Mouse (Mus musculus): ENCODE data around the gene Btbd35f22. TPM values are rescaled to one million over a fixed set of nuclear protein-coding genes. Genes with fewer than 3 reads are reported as not detected.
"Not testable (repeated sequence)": the region's sequence is repeated elsewhere in the genome, so short reads cannot be mapped to it uniquely, and the experiment has no call there.

Gene Btbd35f22
- polyA plus RNA-seq (2015; fragmentation: Nextera tagmentation; extraction: Ambion mirVana), result not detected in 2 replicates

- H3K36me3 ChIP-seq; H3K4me2 ChIP-seq (replicated peaks); ATAC-seq (ENCODE audit: insufficient number of reproducible peaks, low FRiP score, low TSS enrichment, low read depth); H3K4me3 ChIP-seq (replicated peaks); H3K4me1 ChIP-seq; H3K27me3 ChIP-seq; H3K9me3 ChIP-seq (replicated peaks); H3K27ac ChIP-seq (replicated peaks); H3K9ac ChIP-seq: not testable (repeated sequence)
- WGBS, result no CpG with 5 or more reads among the region's 3 CpGs
Measured at GRCm38 (mm10) chrX:32047529-32047928, at the start of gene Btbd35f22. Gene Btbd35f22, plus strand, starts transcription at chrX:32047829.

Other genes starting within 250 kb of the Btbd35f22 start
- not detected in 2 replicates for gene Gm21637, start 85.8 kb upstream of the Btbd35f22 start, polyA plus RNA-seq (2015; fragmentation: Nextera tagmentation; extraction: Ambion mirVana)
- gene Btbd35f2, start 230.6 kb downstream of the Btbd35f22 start, polyA plus RNA-seq (2015; fragmentation: Nextera tagmentation; extraction: Ambion mirVana), result not detected in 2 replicates

Data from embryonic facial prominence, embryonic 15.5 days (tissue).